Mouse (Mus musculus) testis, adult 2 months (tissue): Measurements from ENCODE around the gene Spen.

Source experiments
- CTCF ChIP-seq: fragments of 200-500 bp; IDR thresholded peaks from 2 replicates; pipeline ENCODE4 v1.5.1; 2012; ENCODE audit warnings: low read depth, mild to moderate bottlenecking, inconsistent platforms, low read length, moderate library complexity; ENCODE audit not compliant: control insufficient read depth, insufficient read depth, insufficient replicate concordance
- POLR2A ChIP-seq: fragments of 200-500 bp; IDR thresholded peaks from 2 replicates; pipeline ENCODE4 v1.6.1; 2012; ENCODE audit warnings: low read depth, mild to moderate bottlenecking, inconsistent platforms, low read length, moderate library complexity; ENCODE audit not compliant: control insufficient read depth

DNA sequence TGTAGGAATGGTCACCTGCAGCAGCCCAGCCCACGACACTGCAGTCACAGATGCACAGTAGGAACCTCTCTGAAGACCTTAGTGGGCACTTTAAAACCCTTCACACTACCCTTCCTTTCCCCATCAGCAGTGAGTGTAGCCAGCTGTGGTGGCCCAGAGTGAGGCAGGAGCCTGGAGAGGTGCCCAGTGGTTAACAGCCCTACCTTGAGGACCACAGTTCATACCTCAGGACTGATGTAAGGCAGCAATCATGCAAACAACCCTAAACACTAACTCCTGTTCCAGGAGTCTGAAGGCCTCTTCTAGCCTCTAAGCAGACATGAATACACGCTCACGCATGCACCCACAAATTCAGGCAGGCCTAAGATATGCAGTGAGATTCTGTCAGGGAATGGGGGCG is 33.9 kb downstream of the Spen start:
- TF ChIP-seq POLR2A (no peak), CTCF (no peak)
